Mouse (Mus musculus) thymus, adult 2 months (tissue): ENCODE results near the gene Casq2. TPM values are rescaled to one million over a fixed set of nuclear protein-coding genes. Genes with fewer than 3 reads are reported as not detected.

Experiments
- DNase-seq: peaks from one replicate; pipeline ENCODE4 v3.0.0; 2021
- H3K27ac ChIP-seq: fragments of 200-500 bp; 2 replicates; pipeline ENCODE4 v1.5.1; 2012; ENCODE audit warnings: low read length, control low read depth; ENCODE audit not compliant: control insufficient read depth, insufficient read depth
- H3K27me3 ChIP-seq: fragments of 200-500 bp; 2 replicates; pipeline ENCODE4 v1.6.1; 2012; ENCODE audit warnings: mild to moderate bottlenecking, low read length, moderate library complexity, mixed read lengths; ENCODE audit not compliant: control insufficient read depth, insufficient read depth
- H3K36me3 ChIP-seq: fragments of 200-500 bp; 2 replicates; pipeline ENCODE4 v1.6.1; 2012; ENCODE audit warnings: mild to moderate bottlenecking, low read length, moderate library complexity; ENCODE audit not compliant: control insufficient read depth, insufficient read depth
- H3K4me1 ChIP-seq: fragments of 200-500 bp; replicated peaks from 2 replicates; pipeline ENCODE4 v1.6.1; 2012; ENCODE audit warnings: low read length; ENCODE audit not compliant: control insufficient read depth, insufficient read depth
- H3K4me3 ChIP-seq: fragments of 200-500 bp; 2 replicates; pipeline ENCODE4 v1.5.1; 2012; ENCODE audit warnings: mild to moderate bottlenecking, low read length, control low read depth, moderate library complexity; ENCODE audit not compliant: control insufficient read depth, insufficient read depth
- CTCF ChIP-seq: fragments of 200-500 bp; IDR thresholded peaks from 2 replicates; pipeline ENCODE4 v1.5.1; 2012; ENCODE audit warnings: mild to moderate bottlenecking, control low read depth, low read length, moderate library complexity, borderline replicate concordance; ENCODE audit not compliant: control insufficient read depth, poor library complexity, insufficient read depth; ENCODE audit errors: extremely low read depth
- POLR2A ChIP-seq: fragments of 200-500 bp; IDR thresholded peaks from 2 replicates; pipeline ENCODE4 v1.6.1; 2012; ENCODE audit warnings: mild to moderate bottlenecking, low read length, control low read depth, moderate library complexity; ENCODE audit not compliant: control insufficient read depth, poor library complexity, insufficient read depth; ENCODE audit errors: extremely low read depth
- WGBS: fragments of 180-500 bp; shearing (Covaris S2); methylation state at CpG from one replicate; pipeline ENCODE4 v1.1.7; 2018; 5-methylcytosine and 5-hydroxymethylcytosine counted together
- polyA plus RNA-seq: library from polyadenylated mRNA; depleted of rRNA; stranded (reverse); fragments of >200 nt; gene quantifications from 2 replicates; pipeline ENCODE4 v1.2.3, GENCODE M21; 2012

The Casq2 gene
- polyA plus RNA-seq, 1 experiment: 10.1 TPM

- TF ChIP-seq CTCF (no peak), POLR2A (no peak)
- DNase-seq: no peak
- H3K4me1 ChIP-seq: no peaks in the 10 kb centered on the region; the same call in 1 of the 2 replicates
- no peaks in the 10 kb centered on the region for H3K27me3 ChIP-seq
- no peak overlapping the region for H3K27ac ChIP-seq
- 26% methylated on average over 10 of the region's 10 CpGs for WGBS
- no peak overlapping the region for H3K4me3 ChIP-seq
- no peaks in the 10 kb centered on the region for H3K36me3 ChIP-seq
These were observed 49.3 kb downstream of the Casq2 start for GRCm38 (mm10) chr3:102135389-102136113.

GRCm38 (mm10) chr3:102137158-102137557, 50.9 kb downstream of the Casq2 start:
- H3K27me3 ChIP-seq: no peaks in the 10 kb centered on the region
- H3K4me3 ChIP-seq: no peak overlapping the region
- H3K36me3 ChIP-seq: no peaks in the 10 kb centered on the region
- WGBS: 87% methylated on average over 10 of the region's 10 CpGs
- TF ChIP-seq POLR2A (no peak), CTCF (no peak)
- no peak overlapping the region for H3K27ac ChIP-seq
- no peak for DNase-seq
- H3K4me1 ChIP-seq: no peaks in the 10 kb centered on the region; the same call in 1 of the 2 replicates

GRCm38 (mm10) chr3:102138899-102139298, 52.7 kb downstream of the Casq2 start:
- no peaks in the 10 kb centered on the region for H3K36me3 ChIP-seq
- DNase-seq: no peak
- WGBS: 93% methylated on average over 6 of the region's 6 CpGs

GRCm38 (mm10) chr3:102140606-102141005, 54.4 kb downstream of the Casq2 start:
- 94% methylated on average over 6 of the region's 6 CpGs for WGBS
- no peaks in the 10 kb centered on the region for H3K27me3 ChIP-seq
- no peak for DNase-seq

More at GRCm38 (mm10) chr3:102138899-102139298, 52.7 kb downstream of the Casq2 start:
- TF ChIP-seq CTCF (no peak), POLR2A (no peak)
- H3K4me1 ChIP-seq: no peaks in the 10 kb centered on the region; the same call in 1 of the 2 replicates
- no peak overlapping the region for H3K27ac ChIP-seq
- H3K4me3 ChIP-seq: no peak overlapping the region
- H3K27me3 ChIP-seq: no peaks in the 10 kb centered on the region

GRCm38 (mm10) chr3:102141451-102141850, 55.2 kb downstream of the Casq2 start:
- WGBS: 91% methylated on average over 2 of the region's 2 CpGs
- no peak overlapping the region for H3K27ac ChIP-seq
- no peak overlapping the region for H3K4me3 ChIP-seq
- DNase-seq: no peak
- no peak for TF ChIP-seq POLR2A
- TF ChIP-seq CTCF: no peak
- no peaks in the 10 kb centered on the region for H3K27me3 ChIP-seq
- no peaks in the 10 kb centered on the region; the same call in 1 of the 2 replicates for H3K4me1 ChIP-seq
- no peaks in the 10 kb centered on the region for H3K36me3 ChIP-seq

More at GRCm38 (mm10) chr3:102140606-102141005, 54.4 kb downstream of the Casq2 start:
- Histone ChIP-seq H3K4me1 (no peaks in the 10 kb centered on the region; the same call in 1 of the 2 replicates), H3K36me3 (no peaks in the 10 kb centered on the region), H3K27ac (no peak overlapping the region), H3K4me3 (no peak overlapping the region)
- TF ChIP-seq CTCF (no peak), POLR2A (no peak)

- 76% methylated on average over 6 of the region's 6 CpGs for WGBS
- H3K4me1 ChIP-seq: no peaks in the 10 kb centered on the region; the same call in 1 of the 2 replicates
These were observed 55.7 kb downstream of the Casq2 start for GRCm38 (mm10) chr3:102141893-102142292.

More at GRCm38 (mm10) chr3:102141893-102142292, 55.7 kb downstream of the Casq2 start:
- TF ChIP-seq POLR2A: no peak
- TF ChIP-seq CTCF: no peak
- Histone ChIP-seq H3K27ac (no peak overlapping the region), H3K27me3 (no peaks in the 10 kb centered on the region), H3K36me3 (no peaks in the 10 kb centered on the region), H3K4me3 (no peak overlapping the region)
- no peak for DNase-seq
